Mouse (Mus musculus): ENCODE measurements around the gene Mif4gd. TPM values are rescaled to one million over a fixed set of nuclear protein-coding genes. Genes with fewer than 3 reads are reported as not detected.

Gene Mif4gd
- polyA plus RNA-seq, 1 experiment from 2014 or later: 15.2 TPM

- peaks cover 18% of the 10 kb centered on the region for H3K36me3 ChIP-seq (replicated peaks)
- H3K4me3 ChIP-seq (replicated peaks): no peak overlapping the region
- no peak overlapping the region for H3K4me2 ChIP-seq
- H3K9me3 ChIP-seq: no peaks in the 10 kb centered on the region
- 90% methylated on average over 4 of the region's 4 CpGs for WGBS
- no peak overlapping the region for H3K27ac ChIP-seq
- ATAC-seq (ENCODE audit: low FRiP score): no peak
- H3K4me1 ChIP-seq: no peaks in the 10 kb centered on the region
- no peaks in the 10 kb centered on the region for H3K27me3 ChIP-seq
- H3K9ac ChIP-seq: no peak overlapping the region
Observed at GRCm38 (mm10) chr11:115641664-115642036, 28.9 kb upstream of the Mif4gd start.

GRCm38 (mm10) chr11:115640978-115641663, 28.4 kb upstream of the Mif4gd start:
- no peak overlapping the region for H3K27ac ChIP-seq

DNA sequence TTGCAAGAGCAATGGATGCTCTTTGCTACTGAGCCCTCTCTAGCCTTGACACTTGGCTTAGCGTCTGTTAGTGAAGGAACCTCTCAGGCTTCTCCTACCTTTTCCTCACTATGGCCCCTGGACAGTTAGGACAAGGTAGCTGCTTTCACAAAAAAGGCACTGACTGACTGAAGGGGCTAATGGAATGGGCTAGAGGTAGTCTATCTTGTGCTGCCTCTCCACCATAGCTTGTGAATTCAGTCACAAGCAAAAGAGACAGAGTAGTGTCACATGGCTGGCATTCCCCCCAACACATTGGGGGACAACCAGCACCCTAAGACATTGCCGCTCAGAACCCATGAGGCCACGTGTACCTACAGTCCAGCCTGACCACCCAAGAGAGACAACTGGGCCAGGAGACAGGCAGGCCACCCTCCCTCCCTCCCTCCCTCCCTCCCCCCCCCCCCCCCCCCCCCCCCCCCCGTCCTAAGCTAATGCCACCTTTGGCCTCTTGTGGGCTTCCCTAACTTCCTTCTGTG, 27.6 kb upstream of the Mif4gd start:
- peaks cover 14% of the 10 kb centered on the region for H3K36me3 ChIP-seq (replicated peaks)
- ATAC-seq (ENCODE audit: low FRiP score): no peak
- H3K9me3 ChIP-seq: no peaks in the 10 kb centered on the region
- H3K9ac ChIP-seq: no peak overlapping the region
- no peak overlapping the region for H3K4me3 ChIP-seq (replicated peaks)
- H3K4me2 ChIP-seq: no peak overlapping the region
- no peaks in the 10 kb centered on the region for H3K4me1 ChIP-seq
- no peaks in the 10 kb centered on the region for H3K27me3 ChIP-seq
- WGBS: 82% methylated on average over 3 of the region's 4 CpGs
- no peak overlapping the region for H3K27ac ChIP-seq

More at GRCm38 (mm10) chr11:115640978-115641663, 28.4 kb upstream of the Mif4gd start:
- WGBS: 61% methylated on average over 14 of the region's 14 CpGs
- Histone ChIP-seq H3K9me3 (no peaks in the 10 kb centered on the region), H3K9ac (no peak overlapping the region), H3K36me3 (replicated peaks) (peaks cover 14% of the 10 kb centered on the region), H3K27me3 (no peaks in the 10 kb centered on the region), H3K4me3 (replicated peaks) (no peak overlapping the region), H3K4me1 (no peaks in the 10 kb centered on the region), H3K4me2 (no peak overlapping the region)
- no peak for ATAC-seq (ENCODE audit: low FRiP score)

GRCm38 (mm10) chr11:115639540-115639939, 26.8 kb upstream of the Mif4gd start:
- Histone ChIP-seq H3K36me3 (replicated peaks) (peaks cover 9% of the 10 kb centered on the region), H3K27ac (no peak overlapping the region), H3K27me3 (no peaks in the 10 kb centered on the region), H3K9ac (no peak overlapping the region), H3K4me2 (no peak overlapping the region), H3K9me3 (no peaks in the 10 kb centered on the region), H3K4me3 (replicated peaks) (no peak overlapping the region), H3K4me1 (no peaks in the 10 kb centered on the region)
- no peak for ATAC-seq (ENCODE audit: low FRiP score)
- WGBS: 91% methylated on average over 4 of the region's 4 CpGs

DNA sequence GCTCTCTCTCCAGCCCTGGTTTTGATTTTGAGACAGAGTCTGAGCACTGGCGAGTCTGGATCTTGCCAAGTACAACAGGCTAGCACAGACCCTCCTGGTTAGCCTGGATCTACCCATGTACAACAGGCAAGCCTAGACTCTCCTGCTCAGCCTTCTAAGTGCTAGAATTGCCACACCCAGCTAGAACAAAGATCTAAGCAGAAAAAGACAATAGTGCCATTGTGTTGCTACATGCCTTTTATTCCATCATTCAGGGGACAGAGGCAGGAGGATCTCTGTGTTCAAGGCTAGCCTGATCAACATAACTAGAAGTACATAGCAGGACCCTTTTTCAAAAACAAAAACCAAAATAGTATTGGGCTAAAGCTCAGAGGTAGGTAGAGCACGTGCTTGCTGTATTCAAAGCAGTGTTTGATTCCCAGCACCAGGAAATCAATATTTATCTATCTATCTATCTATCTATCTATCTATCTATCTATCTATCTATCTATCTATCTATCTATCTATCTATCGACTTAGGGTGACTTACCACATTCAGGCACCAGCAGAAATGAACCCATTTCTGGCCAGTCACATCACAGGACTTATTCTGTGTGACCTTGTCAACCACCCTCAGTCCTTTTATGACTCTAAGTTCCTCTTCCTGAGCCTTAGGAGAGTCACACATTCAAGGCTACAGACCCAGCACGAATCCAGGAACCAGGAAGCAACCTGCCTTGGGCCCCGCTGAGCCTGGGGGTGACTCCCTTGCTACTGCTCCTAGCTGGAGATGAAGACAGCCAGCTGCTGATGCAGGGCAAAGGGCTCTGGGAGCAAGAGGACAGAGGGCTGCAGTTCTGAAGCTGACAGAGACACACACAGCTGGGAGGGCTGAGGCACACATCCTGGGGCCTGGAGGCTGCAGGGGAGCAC, 26.0 kb upstream of the Mif4gd start:
- no peak overlapping the region for H3K9ac ChIP-seq
- no peaks in the 10 kb centered on the region for H3K27me3 ChIP-seq
- no peak overlapping the region for H3K4me2 ChIP-seq
- no peak overlapping the region for H3K4me3 ChIP-seq (replicated peaks)
- no peak overlapping the region for H3K27ac ChIP-seq
- 89% methylated on average over 5 of the region's 5 CpGs for WGBS
- peaks cover 4% of the 10 kb centered on the region; the same call in 1 of the 2 replicates for H3K36me3 ChIP-seq (replicated peaks)
- no peak for ATAC-seq (ENCODE audit: low FRiP score)
- H3K4me1 ChIP-seq: no peaks in the 10 kb centered on the region
- H3K9me3 ChIP-seq: no peaks in the 10 kb centered on the region

- Histone ChIP-seq H3K4me1 (no peaks in the 10 kb centered on the region), H3K9me3 (no peaks in the 10 kb centered on the region), H3K36me3 (replicated peaks) (no peaks in the 10 kb centered on the region), H3K27me3 (no peaks in the 10 kb centered on the region), H3K4me2 (no peak overlapping the region), H3K9ac (no peak overlapping the region), H3K4me3 (replicated peaks) (no peak overlapping the region), H3K27ac (no peak overlapping the region)
- no peak for ATAC-seq (ENCODE audit: low FRiP score)
- 78% methylated on average over 3 of the region's 3 CpGs for WGBS
Observed at GRCm38 (mm10) chr11:115636960-115637359, 24.2 kb upstream of the Mif4gd start.

- 73% methylated on average over 8 of the region's 8 CpGs for WGBS
- Histone ChIP-seq H3K4me3 (replicated peaks) (no peak overlapping the region), H3K27ac (no peak overlapping the region), H3K9ac (no peak overlapping the region), H3K27me3 (no peaks in the 10 kb centered on the region), H3K36me3 (replicated peaks) (no peaks in the 10 kb centered on the region), H3K4me1 (no peaks in the 10 kb centered on the region), H3K4me2 (no peak overlapping the region), H3K9me3 (no peaks in the 10 kb centered on the region)
- ATAC-seq (ENCODE audit: low FRiP score): no peak
Observed at GRCm38 (mm10) chr11:115635484-115635883, 22.7 kb upstream of the Mif4gd start.

GRCm38 (mm10) chr11:115635041-115635440, 22.3 kb upstream of the Mif4gd start:
- no peaks in the 10 kb centered on the region for H3K4me1 ChIP-seq
- H3K9me3 ChIP-seq: no peaks in the 10 kb centered on the region
- no peak overlapping the region for H3K27ac ChIP-seq
- ATAC-seq (ENCODE audit: low FRiP score): no peak
- no peak overlapping the region for H3K9ac ChIP-seq
- 84% methylated on average over 8 of the region's 8 CpGs for WGBS
- no peak overlapping the region for H3K4me3 ChIP-seq (replicated peaks)
- H3K36me3 ChIP-seq (replicated peaks): no peaks in the 10 kb centered on the region
- no peaks in the 10 kb centered on the region for H3K27me3 ChIP-seq
- no peak overlapping the region for H3K4me2 ChIP-seq

DNA sequence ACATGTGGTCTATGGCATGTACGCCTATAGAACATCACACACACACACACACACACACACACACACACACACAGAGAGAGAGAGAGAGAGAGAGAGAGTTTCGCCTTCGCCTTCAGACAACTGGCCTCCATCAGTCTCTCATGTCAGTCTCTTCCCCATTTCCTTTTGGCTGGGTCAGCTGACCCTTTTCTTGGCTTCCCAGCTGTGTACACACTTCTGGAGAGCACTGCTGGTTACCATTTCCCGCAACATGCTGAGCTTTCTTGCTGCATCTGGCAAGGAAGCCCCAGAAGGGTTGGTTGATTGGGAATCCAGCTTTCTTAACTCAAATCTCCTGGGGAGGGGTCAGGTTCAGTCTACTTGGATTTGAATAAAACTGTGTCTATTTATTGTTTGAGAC, 21.3 kb upstream of the Mif4gd start:
- no peak overlapping the region for H3K4me2 ChIP-seq
- H3K4me3 ChIP-seq (replicated peaks): no peak overlapping the region
- no peaks in the 10 kb centered on the region for H3K36me3 ChIP-seq (replicated peaks)
- WGBS: 81% methylated on average over 4 of the region's 4 CpGs
- no peaks in the 10 kb centered on the region for H3K4me1 ChIP-seq
- no peak overlapping the region for H3K9ac ChIP-seq
- no peak overlapping the region for H3K27ac ChIP-seq
- H3K9me3 ChIP-seq: no peaks in the 10 kb centered on the region
- no peaks in the 10 kb centered on the region for H3K27me3 ChIP-seq
- ATAC-seq (ENCODE audit: low FRiP score): no peak

GRCm38 (mm10) chr11:115632862-115633261, 20.1 kb upstream of the Mif4gd start:
- Histone ChIP-seq H3K9me3 (no peaks in the 10 kb centered on the region), H3K36me3 (replicated peaks) (no peaks in the 10 kb centered on the region)
- 90% methylated on average over 10 of the region's 10 CpGs for WGBS

GRCm38 (mm10) chr11:115632247-115632646, 19.5 kb upstream of the Mif4gd start:
- no peaks in the 10 kb centered on the region for H3K27me3 ChIP-seq

More at GRCm38 (mm10) chr11:115632862-115633261, 20.1 kb upstream of the Mif4gd start:
- no peaks in the 10 kb centered on the region for H3K4me1 ChIP-seq
- no peaks in the 10 kb centered on the region for H3K27me3 ChIP-seq
- no peak overlapping the region for H3K27ac ChIP-seq
- ATAC-seq (ENCODE audit: low FRiP score): no peak
- no peak overlapping the region for H3K9ac ChIP-seq
- H3K4me2 ChIP-seq: no peak overlapping the region
- H3K4me3 ChIP-seq (replicated peaks): no peak overlapping the region

DNA sequence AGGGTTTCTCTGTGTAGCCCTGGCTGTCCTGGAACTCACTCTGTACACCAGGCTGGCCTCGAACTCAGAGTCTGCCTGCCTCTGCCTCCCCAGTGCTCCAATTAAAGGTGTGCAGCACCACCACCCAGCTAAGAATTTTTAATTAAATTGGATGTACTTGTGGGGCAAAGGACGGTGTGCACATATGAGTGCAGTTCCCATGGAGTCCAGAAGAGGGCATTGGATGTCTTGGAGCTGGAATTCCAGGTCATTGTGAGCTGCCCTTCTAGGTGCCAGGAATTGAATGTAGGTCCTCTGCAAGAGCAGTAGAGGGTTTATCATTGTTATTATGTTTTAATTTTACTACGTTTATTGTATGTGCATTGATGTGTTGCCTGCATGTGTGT, 18.7 kb upstream of the Mif4gd start:
- Histone ChIP-seq H3K4me3 (replicated peaks) (no peak overlapping the region), H3K9ac (no peak overlapping the region), H3K27ac (no peak overlapping the region), H3K4me1 (peaks cover 8% of the 10 kb centered on the region), H3K27me3 (no peaks in the 10 kb centered on the region), H3K36me3 (replicated peaks) (no peaks in the 10 kb centered on the region), H3K4me2 (no peak overlapping the region), H3K9me3 (no peaks in the 10 kb centered on the region)
- ATAC-seq (ENCODE audit: low FRiP score): no peak
- 11% methylated on average over 3 of the region's 3 CpGs for WGBS

More at GRCm38 (mm10) chr11:115632247-115632646, 19.5 kb upstream of the Mif4gd start:
- Histone ChIP-seq H3K4me3 (replicated peaks) (no peak overlapping the region), H3K4me1 (peaks cover 4% of the 10 kb centered on the region), H3K9ac (no peak overlapping the region), H3K36me3 (replicated peaks) (no peaks in the 10 kb centered on the region), H3K4me2 (no peak overlapping the region), H3K9me3 (no peaks in the 10 kb centered on the region), H3K27ac (no peak overlapping the region)
- no peak for ATAC-seq (ENCODE audit: low FRiP score)
- 80% methylated on average over 7 of the region's 7 CpGs for WGBS

Data from forebrain, embryonic 12.5 days (tissue).